Mouse (Mus musculus) adrenal gland, postnatal 25 days (tissue): ENCODE results near the gene Abi2. TPM values are rescaled to one million over a fixed set of nuclear protein-coding genes. Genes with fewer than 3 reads are reported as not detected.
A peak's percentile ranks its signal among the peaks of the same experiment; 100 is the strongest.
"Not testable (repeated sequence)": the region's sequence is repeated elsewhere in the genome, so short reads cannot be mapped to it uniquely, and the experiment has no call there.

Source experiments
- DNase-seq: peaks from one replicate; pipeline ENCODE4 v3.0.0; 2021; ENCODE audit warnings: mixed read lengths
- long read RNA-seq: library from polyadenylated mRNA; stranded (forward); transcript quantifications from one replicate; pipeline ENCODE4 v2.0.0, GENCODE M21; 2021
- total RNA-seq: library from RNA; stranded (reverse); gene quantifications from 2 replicates; pipeline ENCODE4 v1.2.3, GENCODE M21; 2021

Abi2 gene
- total RNA-seq = 25.6 and 39.4 TPM in 2 replicates
- long read RNA-seq, full-length matches to known transcripts = 2 of 9 reads
- long read RNA-seq, partial matches to known transcripts = 2 of 9 reads
- long read RNA-seq, other reads (novel, unspliced or antisense) = 5 of 9 reads

DNA sequence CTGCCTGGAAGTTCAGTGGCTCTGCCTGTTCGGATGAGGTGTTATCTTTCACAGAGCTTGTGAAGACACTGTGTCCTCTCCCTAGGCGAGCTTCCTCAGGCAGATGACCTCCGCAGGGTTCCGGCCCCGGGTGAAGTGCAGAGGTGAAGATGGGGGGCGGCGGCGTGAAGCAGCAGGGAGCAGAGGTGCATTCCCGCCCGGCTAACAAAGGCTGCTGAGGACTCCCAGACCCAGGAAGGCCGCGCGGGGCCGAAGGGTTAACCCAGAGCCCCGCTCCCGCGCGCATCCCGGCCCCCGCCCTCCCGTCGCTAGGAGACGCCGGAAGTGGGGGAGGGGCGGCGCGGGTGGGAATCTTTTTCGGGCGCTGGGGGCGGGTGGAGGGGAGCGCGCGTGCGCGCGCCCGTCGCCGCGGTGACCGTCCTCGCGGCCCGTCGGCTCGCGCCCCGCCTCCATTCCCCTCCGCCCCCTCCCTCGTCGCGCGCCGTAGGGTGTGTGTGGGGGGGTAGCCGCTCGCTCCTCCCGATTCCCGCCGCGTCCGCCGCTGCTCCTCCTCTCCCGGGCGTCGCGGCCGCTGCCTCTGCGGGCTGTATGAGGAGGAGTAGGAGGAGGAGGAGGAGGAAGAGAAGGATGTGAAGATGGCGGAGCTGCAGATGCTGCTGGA is at the start of gene Abi2:
Gene Abi2, plus strand, starts transcription at position 452 of the 661 bp plus-strand sequence.
- DNase-seq = peak; percentile 97

DNA sequence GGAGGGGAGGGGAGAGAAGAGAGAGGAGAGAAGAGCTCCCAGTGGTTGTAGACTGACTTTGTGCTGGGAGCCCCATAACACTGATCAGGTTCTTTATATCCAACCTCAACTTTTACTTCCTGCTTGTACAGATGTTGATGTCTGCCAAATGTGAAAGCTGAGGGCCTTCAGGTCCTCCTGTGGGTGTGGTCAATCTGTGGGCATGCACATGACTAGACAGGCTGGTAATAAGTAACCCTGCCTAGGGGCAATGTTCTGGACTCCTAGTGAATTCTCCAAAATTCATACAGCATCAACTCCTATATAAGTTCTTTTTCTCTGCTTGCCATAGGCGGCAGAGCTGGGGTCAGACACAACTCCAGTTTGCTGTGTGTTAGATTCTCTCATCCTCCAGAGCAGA is 47.8 kb upstream of the Abi2 start:
- DNase-seq = no peak

DNA sequence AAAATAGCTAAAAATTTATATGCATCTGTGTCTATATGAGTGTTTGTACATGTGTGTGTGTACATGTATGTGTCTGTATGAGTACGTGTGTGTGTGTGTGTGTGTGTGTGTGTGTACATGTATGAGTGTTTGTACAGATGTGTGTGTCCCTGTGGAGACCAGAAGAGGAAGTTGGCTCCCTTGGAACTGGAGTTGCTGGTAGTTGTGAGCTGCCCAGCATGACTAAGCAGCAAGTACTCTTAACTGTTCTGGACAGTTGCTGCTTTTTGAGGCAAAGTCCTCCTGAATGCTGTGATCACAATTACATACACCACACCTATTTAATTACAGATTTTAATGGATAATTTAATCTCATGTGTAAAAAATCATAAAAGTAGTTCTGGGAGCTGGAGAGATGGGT is 32.9 kb upstream of the Abi2 start:
- no peak for DNase-seq

DNA sequence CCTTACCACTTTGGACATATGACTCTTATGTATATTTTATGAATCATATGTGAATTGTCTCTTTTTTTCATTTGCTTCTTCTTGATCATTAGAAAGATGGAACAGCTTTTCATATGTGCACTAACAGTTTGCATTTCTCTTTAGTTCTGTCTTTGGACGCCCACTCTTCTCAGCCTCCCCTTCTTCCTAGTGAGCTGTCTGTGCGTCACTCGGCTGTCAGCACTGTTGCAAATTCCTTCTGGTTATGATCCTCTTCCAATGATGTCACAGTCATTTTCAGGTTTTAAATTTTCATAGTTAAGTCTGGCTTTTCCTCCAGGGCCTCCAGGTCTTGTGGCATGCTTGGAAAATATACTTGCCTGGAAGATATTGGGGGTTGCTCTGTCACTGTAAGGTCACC is 27.5 kb upstream of the Abi2 start:
- DNase-seq = no peak

DNA sequence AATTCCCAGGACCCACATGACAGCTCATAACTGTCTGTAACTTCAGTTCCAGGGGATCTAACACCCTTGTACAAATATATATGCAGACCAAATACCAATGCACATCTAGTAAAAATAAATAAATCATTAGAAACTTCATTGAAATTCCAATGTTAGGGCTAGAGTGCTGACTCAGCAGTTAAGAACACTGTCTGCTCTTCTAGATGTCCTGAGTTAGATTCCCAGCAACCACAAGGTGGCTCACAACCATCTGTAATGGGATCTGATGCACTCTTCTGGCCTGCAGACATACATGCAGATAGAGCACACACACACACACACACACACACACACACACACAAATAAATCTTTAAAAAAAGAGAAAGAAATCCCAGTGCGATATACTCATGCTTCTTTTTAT is 4.6 kb upstream of the Abi2 start:
- no peak for DNase-seq

DNA sequence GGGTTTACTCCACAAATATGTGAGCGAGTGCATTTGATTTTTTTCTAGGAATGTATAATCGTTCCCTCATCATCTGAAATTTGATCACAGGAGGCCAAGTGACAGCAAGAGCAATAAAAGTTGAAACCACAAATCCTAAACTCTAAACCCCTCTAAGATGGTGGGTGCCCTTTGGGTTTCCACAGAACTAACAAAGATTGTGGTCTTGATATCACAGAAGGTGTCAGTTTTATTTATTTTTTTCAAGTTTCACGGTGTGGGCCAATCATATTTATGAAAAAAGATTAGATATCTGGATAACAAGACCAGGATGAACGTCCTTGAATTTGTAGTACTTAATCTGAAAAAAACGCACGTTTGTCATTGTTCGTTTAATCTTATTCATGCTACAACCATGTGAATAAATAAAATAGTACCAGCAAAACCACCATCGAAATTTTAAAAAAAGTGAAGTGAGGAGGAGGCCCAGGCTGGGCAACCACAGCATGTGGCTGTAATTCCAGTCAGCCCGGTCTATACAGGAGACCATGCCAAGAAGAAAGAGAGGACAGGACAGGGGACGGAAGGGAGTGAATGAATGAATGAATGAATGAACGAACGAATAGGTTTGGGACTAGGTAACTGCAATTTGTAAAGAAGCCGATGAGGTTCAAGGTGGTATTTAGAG is 785 bp upstream of the Abi2 start:
- no peak for DNase-seq

DNA sequence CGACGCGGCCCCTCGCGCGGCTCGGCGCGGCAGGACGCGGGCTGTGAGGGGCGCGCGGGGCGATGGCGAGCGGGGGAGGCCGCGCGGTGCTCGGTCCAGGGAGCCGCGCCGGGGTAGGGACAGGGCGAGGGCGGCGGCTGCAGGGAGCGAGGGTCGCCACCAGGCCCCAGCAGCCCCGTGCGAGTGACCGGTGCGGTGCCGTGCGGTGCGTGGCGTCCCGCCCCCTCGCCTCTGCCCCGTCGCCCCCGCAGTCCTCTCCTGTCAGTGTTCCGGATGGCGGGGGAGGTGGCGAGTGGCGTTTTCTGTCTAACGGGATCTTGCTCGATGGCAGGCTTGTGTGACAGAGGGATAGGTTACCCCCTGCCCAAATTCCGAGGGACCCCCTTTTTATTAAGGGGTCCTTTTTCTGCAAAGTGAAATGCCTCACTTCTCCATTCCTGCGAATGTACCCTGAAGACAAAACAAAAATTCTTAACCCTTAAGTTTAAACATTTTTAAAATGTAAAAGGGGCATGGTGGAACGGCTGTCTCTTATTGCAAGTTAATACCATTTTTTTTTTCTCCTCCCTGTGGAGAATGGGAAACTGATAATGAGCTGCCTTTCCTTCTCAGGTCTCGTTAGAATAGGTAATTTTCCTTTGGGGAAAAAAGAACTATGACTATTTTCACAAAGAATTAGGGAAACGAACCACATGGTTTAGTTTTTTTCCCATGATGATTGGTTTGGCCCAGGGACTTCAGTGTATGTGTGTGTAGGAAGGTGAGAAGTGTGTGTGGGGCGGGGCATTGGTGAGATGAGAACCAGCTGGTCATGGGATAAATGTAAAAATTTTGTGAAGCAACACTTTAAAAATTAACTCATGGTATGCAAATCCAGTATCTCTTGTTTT is 754 bp downstream of the Abi2 start:
- DNase-seq = peak; percentile 41

DNA sequence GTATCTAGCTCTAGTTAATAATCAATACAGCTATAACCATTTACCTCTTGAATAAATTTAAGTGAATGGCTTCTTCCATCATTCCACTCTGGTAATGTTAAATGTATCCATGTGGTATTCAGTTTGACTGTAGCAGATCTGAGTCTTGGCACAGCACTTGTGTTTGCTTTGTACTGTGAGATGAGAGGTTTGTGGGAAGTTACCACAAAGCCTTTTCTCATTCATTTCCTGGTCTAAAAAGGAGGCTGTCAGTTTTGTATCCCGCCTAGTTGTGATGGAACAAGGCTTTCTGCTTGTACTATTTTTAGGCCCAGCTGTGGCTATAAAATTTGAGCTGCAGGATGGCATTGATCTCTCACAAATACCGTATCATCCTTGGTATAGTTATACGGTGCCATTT is 7.3 kb downstream of the Abi2 start:
- DNase-seq = no peak

DNA sequence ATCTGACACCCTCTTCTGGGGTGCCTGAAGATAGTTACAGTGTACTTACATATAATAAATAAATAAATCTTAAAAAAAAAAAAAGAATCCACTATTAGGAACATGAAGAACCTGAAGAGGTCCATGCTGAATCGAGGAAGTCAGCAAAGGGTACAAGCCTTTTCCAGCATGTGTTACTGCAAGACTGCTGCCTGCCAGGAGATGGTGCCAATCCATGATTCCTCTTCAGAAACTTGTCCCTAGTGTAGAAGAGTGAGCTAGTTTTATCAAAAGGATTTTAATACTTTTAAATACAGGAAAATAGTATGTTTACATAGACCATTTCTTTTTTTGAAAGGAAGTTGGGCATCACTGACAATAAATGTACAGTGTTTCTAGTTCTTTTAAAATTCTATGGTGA is 14.5 kb downstream of the Abi2 start:
- no peak for DNase-seq

DNA sequence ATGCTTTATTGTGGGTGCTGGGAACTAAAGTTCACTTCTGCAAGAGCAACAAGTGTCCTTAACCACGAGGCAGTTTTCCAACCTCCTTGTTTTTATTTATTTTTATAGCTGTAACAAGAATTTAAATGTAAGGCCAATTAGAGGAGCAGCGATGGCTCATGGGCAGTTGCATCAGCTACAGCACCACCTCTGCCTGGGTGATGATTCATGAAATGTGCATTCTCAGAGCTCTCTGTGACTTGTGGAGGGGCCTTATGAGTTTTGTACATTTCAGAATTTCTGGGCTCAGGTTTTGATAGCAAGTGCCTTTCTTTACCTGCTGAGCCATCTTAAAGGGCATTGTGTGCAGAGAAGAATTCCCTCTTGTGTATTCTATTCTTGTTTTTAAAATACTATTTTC is 18.9 kb downstream of the Abi2 start:
- DNase-seq = no peak

DNA sequence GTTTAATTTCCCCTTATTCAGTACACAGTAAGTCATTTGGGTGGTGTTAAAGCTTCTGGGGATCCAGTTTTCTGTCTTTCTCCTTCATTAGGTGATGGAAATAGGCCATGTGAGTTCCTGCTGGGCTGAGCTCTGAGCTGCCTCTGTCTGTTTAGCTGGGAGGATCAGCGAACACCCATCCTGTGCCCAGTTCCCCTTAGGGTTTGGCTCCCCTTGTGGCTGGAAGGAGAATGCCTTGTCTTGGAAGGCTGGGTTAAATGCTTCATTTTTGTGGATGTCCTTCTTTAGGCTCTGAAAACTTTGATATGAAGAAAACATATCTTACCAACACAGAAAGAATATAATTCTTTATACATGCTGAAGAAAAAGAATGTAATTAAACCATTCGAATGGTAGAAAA is 19.5 kb downstream of the Abi2 start:
- no peak for DNase-seq

DNA sequence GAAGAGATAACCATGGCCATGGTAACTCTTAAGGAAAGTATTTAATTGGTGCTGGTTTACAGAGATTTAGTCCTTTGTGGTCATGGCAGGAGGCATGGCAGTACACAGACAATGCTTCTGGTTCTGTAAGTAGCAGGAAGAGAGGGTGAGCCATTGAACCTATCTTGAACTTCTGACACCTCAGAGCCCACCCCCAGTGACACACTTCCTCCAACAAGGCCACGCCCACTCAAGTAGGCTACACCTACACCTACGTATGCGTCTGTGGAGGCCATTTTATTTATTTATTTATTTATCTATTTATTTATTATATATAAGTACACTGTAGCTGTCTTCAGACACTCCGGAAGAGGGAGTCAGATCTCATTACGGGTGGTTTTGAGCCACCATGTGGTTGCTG is 22.1 kb downstream of the Abi2 start:
- no peak for DNase-seq

DNA sequence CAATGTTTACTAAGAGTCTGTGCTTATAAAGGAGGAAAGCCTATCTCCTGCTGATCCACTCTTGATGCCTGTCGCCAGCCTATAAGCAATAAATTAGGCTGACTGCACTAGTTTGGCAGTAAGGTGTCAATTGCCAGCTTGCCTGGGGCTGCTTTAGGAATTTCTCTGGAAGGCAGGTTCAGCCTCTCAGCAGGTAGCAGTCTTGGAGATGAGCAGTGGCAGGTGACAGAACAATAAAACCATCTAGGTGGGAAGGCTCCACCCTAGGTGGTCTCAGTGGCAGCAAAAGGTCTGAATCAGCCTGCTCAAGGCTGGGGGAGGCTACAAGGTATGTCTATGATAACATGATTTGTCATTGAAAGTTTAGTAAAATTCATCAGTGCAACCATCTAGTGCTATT is 23.1 kb downstream of the Abi2 start:
- no peak for DNase-seq

DNA sequence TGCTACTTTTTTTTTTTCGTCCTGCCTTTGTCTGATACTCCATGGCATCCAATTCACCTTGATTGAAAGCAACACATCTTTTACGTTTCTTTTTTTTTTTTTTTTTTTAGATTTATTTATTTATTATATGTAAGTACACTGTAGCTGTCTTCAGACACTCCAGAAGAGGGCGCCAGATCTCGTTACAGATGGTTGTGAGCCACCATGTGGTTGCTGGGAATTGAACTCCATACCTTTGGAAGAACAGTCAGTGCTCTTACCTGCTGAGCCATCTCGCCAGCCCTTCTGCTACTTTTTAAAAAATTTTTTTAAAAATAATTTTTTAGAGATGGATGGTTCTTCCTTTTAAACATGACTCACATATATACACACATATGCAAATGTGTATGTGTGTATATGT is 32.0 kb downstream of the Abi2 start:
- not testable (repeated sequence) for DNase-seq

DNA sequence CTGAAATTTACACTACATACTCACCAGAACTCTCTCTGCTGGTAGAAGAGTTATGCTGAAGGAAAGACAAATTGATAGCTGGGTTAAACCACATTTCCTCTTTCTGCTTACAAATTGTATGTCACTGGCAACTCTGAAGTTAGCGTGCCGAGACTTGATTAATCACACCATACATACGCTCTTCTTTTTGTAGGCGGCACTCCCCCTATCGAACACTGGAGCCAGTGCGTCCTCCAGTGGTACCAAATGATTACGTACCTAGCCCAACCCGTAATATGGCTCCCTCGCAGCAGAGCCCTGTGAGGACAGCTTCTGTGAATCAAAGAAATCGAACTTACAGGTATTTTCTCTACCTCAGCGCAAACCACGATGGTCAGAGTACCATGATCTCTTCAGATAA is 37.6 kb downstream of the Abi2 start:
- DNase-seq = no peak

DNA sequence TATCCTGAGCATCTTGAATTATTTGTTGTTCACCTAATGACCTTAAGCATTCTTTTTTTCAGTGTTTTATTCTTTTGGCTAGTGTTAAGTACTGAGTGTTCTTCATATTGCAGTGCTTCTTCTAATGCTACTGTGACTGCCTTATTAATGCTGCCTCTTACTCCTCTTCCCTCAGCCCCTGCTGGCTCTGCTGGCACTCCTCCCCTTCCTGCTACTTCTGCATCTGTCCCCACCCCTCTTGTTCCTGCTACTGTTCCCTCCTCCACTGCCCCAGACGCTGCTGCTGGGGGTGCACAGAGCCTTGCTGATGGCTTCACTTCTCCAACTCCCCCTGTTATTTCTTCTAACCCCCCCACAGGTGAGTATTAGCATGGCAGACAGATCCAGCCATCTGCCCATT is 40.5 kb downstream of the Abi2 start:
- DNase-seq = no peak

DNA sequence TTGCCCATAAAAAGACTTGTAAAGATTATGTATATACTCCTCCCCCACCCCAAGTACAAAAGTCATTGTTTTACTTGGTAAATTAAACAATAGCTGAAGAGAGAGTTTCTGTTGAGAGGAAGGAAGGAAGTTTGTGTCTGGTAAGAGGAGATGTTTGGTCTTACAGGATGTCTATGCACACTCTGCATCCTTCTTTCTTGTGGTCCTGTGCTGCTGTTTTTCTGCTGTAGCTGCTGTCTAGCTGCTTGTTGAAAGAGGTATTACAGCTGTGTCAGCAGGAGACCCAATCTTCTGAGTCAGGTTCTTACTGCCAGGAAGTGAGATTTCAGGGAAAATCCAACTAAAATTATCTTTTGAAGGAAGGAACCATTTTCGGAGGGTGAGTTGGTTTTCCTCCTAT is 51.2 kb downstream of the Abi2 start:
- DNase-seq = no peak

DNA sequence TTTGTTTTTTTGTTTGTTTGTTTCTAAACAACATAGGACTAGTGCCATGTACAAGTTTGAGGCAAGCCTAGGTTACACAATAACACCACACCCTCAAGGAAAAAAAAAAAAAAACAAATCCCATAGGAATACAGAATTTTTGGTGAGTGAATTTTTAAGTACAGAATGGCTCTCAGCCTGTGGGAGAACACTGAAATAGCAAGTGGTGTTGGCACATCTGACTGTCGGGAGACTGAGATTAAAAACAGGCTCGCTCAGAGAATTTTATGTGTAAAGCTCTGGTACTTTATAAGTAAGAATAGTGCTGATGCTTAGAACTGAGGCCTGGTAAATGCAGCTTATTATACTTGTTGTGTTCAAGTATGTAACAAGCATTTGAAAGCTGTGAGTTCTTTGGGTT is 60.1 kb downstream of the Abi2 start:
- no peak for DNase-seq

DNA sequence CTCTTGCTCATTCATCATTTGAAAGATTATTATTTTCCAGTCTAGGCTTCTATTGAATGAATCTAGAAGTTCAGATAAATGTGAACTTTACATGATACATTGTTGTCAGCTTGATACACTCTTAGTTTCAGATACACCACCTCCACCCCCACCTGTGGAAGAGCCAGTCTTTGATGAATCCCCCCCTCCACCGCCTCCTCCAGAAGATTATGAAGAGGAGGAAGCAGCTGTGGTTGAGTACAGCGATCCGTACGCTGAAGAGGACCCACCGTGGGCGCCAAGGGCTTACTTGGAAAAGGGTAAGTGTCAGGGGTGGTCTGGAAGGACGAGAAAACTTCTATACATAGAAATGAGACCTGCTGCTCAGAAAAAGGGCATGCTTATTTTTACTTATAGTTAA is 61.1 kb downstream of the Abi2 start:
- DNase-seq = no peak

DNA sequence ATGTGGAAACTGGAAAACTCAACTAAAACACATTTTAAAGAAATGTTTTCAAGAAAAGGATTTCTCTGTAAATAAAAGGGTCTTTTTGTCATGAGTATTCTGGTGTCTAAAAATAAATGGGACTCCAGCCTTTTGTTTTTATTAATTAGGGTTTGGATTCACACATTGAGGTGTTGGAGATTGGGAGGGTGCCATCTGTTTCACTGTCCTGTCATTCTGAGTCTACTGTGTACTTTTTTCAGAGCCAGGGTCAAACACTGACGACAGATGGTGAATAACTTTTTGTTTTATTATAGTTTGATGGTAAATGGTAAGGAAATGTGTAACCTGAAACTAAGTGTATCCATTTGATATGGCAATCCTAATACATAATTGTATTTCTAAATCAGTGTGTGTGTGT is 72.1 kb downstream of the Abi2 start:
- no peak for DNase-seq

DNA sequence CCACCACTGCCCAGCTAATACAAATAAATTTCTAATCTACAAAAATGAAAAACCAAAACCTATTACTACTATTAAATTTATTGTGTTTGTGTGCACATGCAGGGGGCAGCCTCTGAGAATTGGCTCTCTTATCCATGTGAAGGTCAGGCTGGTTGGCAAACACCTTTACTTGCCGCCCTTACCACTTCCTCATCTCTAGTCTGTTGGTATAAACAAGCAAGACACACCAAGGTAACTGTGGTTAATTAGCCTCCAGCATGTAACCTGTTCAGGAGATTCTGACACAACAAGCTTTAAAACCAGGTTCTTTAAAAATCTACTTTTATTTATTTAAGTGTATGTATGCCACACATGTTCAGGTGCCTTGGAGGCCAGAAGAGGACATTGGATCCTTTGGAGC is 73.5 kb downstream of the Abi2 start:
- DNase-seq = no peak

DNA sequence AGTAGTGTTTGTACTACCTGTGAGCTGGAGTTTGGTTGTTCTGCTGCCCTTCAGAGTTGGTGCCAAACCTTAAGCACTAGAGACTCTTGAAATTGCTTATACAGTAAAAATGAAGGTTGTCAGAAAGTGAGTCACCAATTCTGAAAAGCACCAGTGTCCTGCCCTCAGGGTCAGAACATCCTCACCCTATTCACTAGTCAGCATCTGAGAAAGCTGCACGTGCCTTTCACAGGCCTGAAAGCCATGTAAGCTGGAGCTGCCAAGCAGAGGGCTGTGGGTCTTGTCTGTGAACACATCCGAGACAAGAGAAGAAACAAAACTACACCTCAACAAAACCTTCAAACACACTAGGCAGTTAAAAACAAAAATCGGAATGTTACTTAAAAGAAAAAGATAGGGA is 76.2 kb downstream of the Abi2 start:
- DNase-seq = peak; percentile 9

DNA sequence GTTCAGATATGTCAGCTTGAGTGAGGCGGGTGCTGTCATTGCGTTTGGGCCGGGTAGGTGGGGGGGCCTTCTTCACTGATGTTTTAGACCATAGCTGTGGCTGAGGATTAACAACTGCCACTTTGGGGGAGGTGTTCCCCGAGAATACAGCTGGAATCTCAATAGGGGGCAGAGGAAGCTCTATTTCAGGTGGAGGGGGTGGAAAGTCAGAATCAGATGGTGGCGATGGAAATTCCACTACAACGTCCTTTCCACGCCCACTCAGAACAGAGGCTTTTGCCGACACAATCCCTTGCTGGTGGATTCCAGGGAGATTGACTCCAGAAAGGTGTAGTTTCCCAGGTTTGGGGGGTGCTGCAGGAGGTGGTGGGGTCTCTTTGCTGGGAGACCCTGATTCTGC is 79.2 kb downstream of the Abi2 start:
- DNase-seq = no peak
